Mouse (Mus musculus) embryonic facial prominence, embryonic 13.5 days (tissue): ENCODE results near the gene Tfdp1. TPM values are rescaled to one million over a fixed set of nuclear protein-coding genes. Genes with fewer than 3 reads are reported as not detected.
A peak's percentile ranks its signal among the peaks of the same experiment; 100 is the strongest.
"Not testable (repeated sequence)": the region's sequence is repeated elsewhere in the genome, so short reads cannot be mapped to it uniquely, and the experiment has no call there.

Experiments used
- ATAC-seq: fragments of 200-750 bp; cut with Nextera tagmentation; 2 replicates; pipeline ENCODE4 v1.8.0; 2017; ENCODE audit warnings: low read depth; ENCODE audit not compliant: insufficient number of reproducible peaks, insufficient read depth, low FRiP score, low TSS enrichment
- H3K27ac ChIP-seq: fragments of 300-500 bp; sonication (generic); 2 replicates; pipeline ENCODE4 v1.5.1; 2015; ENCODE audit warnings: moderate library complexity, mild to moderate bottlenecking, inconsistent platforms
- H3K27me3 ChIP-seq: fragments of 300-500 bp; sonication (generic); 2 replicates; pipeline ENCODE4 v1.6.1; 2015; ENCODE audit warnings: mild to moderate bottlenecking, inconsistent platforms
- H3K36me3 ChIP-seq: fragments of 300-500 bp; sonication (generic); 2 replicates; pipeline ENCODE4 v1.6.1; 2015; ENCODE audit warnings: mild to moderate bottlenecking, inconsistent platforms
- H3K4me1 ChIP-seq: fragments of 300-500 bp; sonication (generic); 2 replicates; pipeline ENCODE4 v1.6.1; 2015; ENCODE audit warnings: inconsistent platforms
- H3K4me2 ChIP-seq: fragments of 300-500 bp; sonication (generic); 2 replicates; pipeline ENCODE4 v1.6.1; 2015; ENCODE audit warnings: moderate library complexity, mild to moderate bottlenecking, inconsistent platforms
- H3K4me3 ChIP-seq: fragments of 300-500 bp; sonication (generic); 2 replicates; pipeline ENCODE4 v1.5.1; 2015; ENCODE audit warnings: mild to moderate bottlenecking, inconsistent platforms
- H3K9ac ChIP-seq: fragments of 300-500 bp; sonication (generic); 2 replicates; pipeline ENCODE4 v1.6.1; 2015; ENCODE audit warnings: mild to moderate bottlenecking, inconsistent platforms
- H3K9me3 ChIP-seq: fragments of 300-500 bp; sonication (generic); 2 replicates; pipeline ENCODE4 v1.6.1; 2016; ENCODE audit warnings: inconsistent platforms
- WGBS: fragments of 180-500 bp; shearing (Covaris S2); methylation state at CpG from one replicate; pipeline ENCODE4 v1.1.7; 2015; ENCODE audit warnings: mixed read lengths; 5-methylcytosine and 5-hydroxymethylcytosine counted together
- polyA plus RNA-seq: library from polyadenylated mRNA; unstranded; fragments of >200 nt; fragmentation: Nextera tagmentation; extraction: Ambion mirVana; gene quantifications from 2 replicates; pipeline ENCODE4 v1.2.1, GENCODE M21; 2015

Gene Tfdp1
- polyA plus RNA-seq, 1 experiment from 2014 or later: 166 TPM

GRCm38 (mm10) chr8:13334671-13335070 is 3.9 kb upstream of the Tfdp1 start:
- no peak overlapping the region for H3K9ac ChIP-seq
- no peak for ATAC-seq
- no peak overlapping the region for H3K27ac ChIP-seq
- H3K9me3 ChIP-seq: no peaks in the 10 kb centered on the region
- no peaks in the 10 kb centered on the region for H3K36me3 ChIP-seq
- H3K4me3 ChIP-seq: no peak overlapping the region
- H3K4me1 ChIP-seq: no peaks in the 10 kb centered on the region
- 53% methylated on average over 1 of the region's 1 CpGs for WGBS
- H3K27me3 ChIP-seq: no peaks in the 10 kb centered on the region
- H3K4me2 ChIP-seq: no peak overlapping the region

- Histone ChIP-seq H3K36me3 (peaks cover 20% of the 10 kb centered on the region), H3K4me1 (peaks cover 13% of the 10 kb centered on the region)
- H3K27me3 ChIP-seq, H3K4me3 ChIP-seq, H3K4me2 ChIP-seq, H3K27ac ChIP-seq, ATAC-seq, H3K9me3 ChIP-seq, H3K9ac ChIP-seq: not testable (repeated sequence)
- 89% methylated on average over 6 of the region's 6 CpGs for WGBS
Measured at GRCm38 (mm10) chr8:13337245-13337644, 1.3 kb upstream of the Tfdp1 start.

GRCm38 (mm10) chr8:13337678-13338077 is 873 bp upstream of the Tfdp1 start:
- Histone ChIP-seq H3K4me2 (peak overlapping the region; percentile 79), H3K27me3 (no peaks in the 10 kb centered on the region), H3K27ac (peak overlapping the region; percentile 58; the same call in 1 of the 2 replicates), H3K4me3 (peak overlapping the region; percentile 85), H3K4me1 (peaks cover 13% of the 10 kb centered on the region), H3K36me3 (peaks cover 24% of the 10 kb centered on the region), H3K9ac (peak overlapping the region; percentile 97), H3K9me3 (no peaks in the 10 kb centered on the region)
- ATAC-seq: no peak
- 73% methylated on average over 3 of the region's 3 CpGs for WGBS

GRCm38 (mm10) chr8:13338901-13339645 is 522 bp downstream of the Tfdp1 start:
- H3K27ac ChIP-seq: peak overlapping the region; percentile 80
- H3K4me3 ChIP-seq: peak overlapping the region; percentile 85
- peak; percentile 56 for ATAC-seq
- H3K9ac ChIP-seq: peak overlapping the region; percentile 97
- H3K36me3 ChIP-seq: peaks cover 38% of the 10 kb centered on the region
- WGBS: 0% methylated on average over 59 of the region's 70 CpGs
- H3K4me2 ChIP-seq: peak overlapping the region; percentile 79
- H3K27me3 ChIP-seq: no peaks in the 10 kb centered on the region
- H3K4me1 ChIP-seq: peaks cover 13% of the 10 kb centered on the region
- H3K9me3 ChIP-seq: no peaks in the 10 kb centered on the region

GRCm38 (mm10) chr8:13339646-13339990 is 1.1 kb downstream of the Tfdp1 start:
- Histone ChIP-seq H3K9me3 (no peaks in the 10 kb centered on the region), H3K27me3 (no peaks in the 10 kb centered on the region), H3K36me3 (peaks cover 44% of the 10 kb centered on the region), H3K9ac (peak overlapping the region; percentile 97), H3K4me2 (peak overlapping the region; percentile 79), H3K4me1 (peaks cover 13% of the 10 kb centered on the region), H3K27ac (no peak overlapping the region), H3K4me3 (peak overlapping the region; percentile 85)
- WGBS: 2% methylated on average over 11 of the region's 11 CpGs
- no peak for ATAC-seq

GRCm38 (mm10) chr8:13340650-13341049 is 2.1 kb downstream of the Tfdp1 start:
- Histone ChIP-seq H3K9me3 (no peaks in the 10 kb centered on the region), H3K9ac (peak overlapping the region; percentile 97), H3K4me2 (peak overlapping the region; percentile 79), H3K27ac (no peak overlapping the region), H3K36me3 (peaks cover 54% of the 10 kb centered on the region), H3K4me1 (peaks cover 13% of the 10 kb centered on the region), H3K4me3 (peak overlapping the region; percentile 85; the same call in 1 of the 2 replicates), H3K27me3 (no peaks in the 10 kb centered on the region)
- WGBS: 82% methylated on average over 8 of the region's 8 CpGs
- no peak for ATAC-seq

GRCm38 (mm10) chr8:13342340-13342739 is 3.8 kb downstream of the Tfdp1 start:
- Histone ChIP-seq H3K4me1 (peaks cover 13% of the 10 kb centered on the region), H3K9ac (no peak overlapping the region), H3K36me3 (peaks cover 71% of the 10 kb centered on the region)

GRCm38 (mm10) chr8:13343134-13343533 is 4.6 kb downstream of the Tfdp1 start:
- no peaks in the 10 kb centered on the region for H3K27me3 ChIP-seq
- H3K27ac ChIP-seq: no peak overlapping the region
- ATAC-seq: no peak
- no peaks in the 10 kb centered on the region for H3K9me3 ChIP-seq
- no peak overlapping the region for H3K4me2 ChIP-seq
- H3K36me3 ChIP-seq: peaks cover 79% of the 10 kb centered on the region
- no peak overlapping the region for H3K9ac ChIP-seq
- no peak overlapping the region for H3K4me3 ChIP-seq
- peaks cover 13% of the 10 kb centered on the region for H3K4me1 ChIP-seq
- 94% methylated on average over 4 of the region's 4 CpGs for WGBS

More at GRCm38 (mm10) chr8:13342340-13342739, 3.8 kb downstream of the Tfdp1 start:
- H3K27me3 ChIP-seq: no peaks in the 10 kb centered on the region
- no peaks in the 10 kb centered on the region for H3K9me3 ChIP-seq
- H3K27ac ChIP-seq: no peak overlapping the region
- H3K4me2 ChIP-seq: no peak overlapping the region
- H3K4me3 ChIP-seq: no peak overlapping the region
- 84% methylated on average over 2 of the region's 2 CpGs for whole genome bisulfite sequencing
- ATAC-seq: no peak

- Histone ChIP-seq H3K27ac (no peak overlapping the region), H3K9ac (no peak overlapping the region), H3K36me3 (peaks cover 100% of the 10 kb centered on the region), H3K4me3 (no peak overlapping the region), H3K4me2 (no peak overlapping the region), H3K4me1 (no peaks in the 10 kb centered on the region), H3K9me3 (no peaks in the 10 kb centered on the region), H3K27me3 (no peaks in the 10 kb centered on the region)
- ATAC-seq: no peak
- WGBS: 83% methylated on average over 7 of the region's 7 CpGs
Measured at GRCm38 (mm10) chr8:13350052-13350451, 11.5 kb downstream of the Tfdp1 start.

GRCm38 (mm10) chr8:13351593-13351992 is 13.0 kb downstream of the Tfdp1 start:
- H3K9ac ChIP-seq: no peak overlapping the region
- H3K9me3 ChIP-seq: no peaks in the 10 kb centered on the region
- H3K4me1 ChIP-seq: no peaks in the 10 kb centered on the region
- no peak for ATAC-seq
- H3K4me2 ChIP-seq: no peak overlapping the region
- no peaks in the 10 kb centered on the region for H3K27me3 ChIP-seq
- H3K27ac ChIP-seq: no peak overlapping the region
- WGBS: 82% methylated on average over 5 of the region's 5 CpGs
- H3K4me3 ChIP-seq: no peak overlapping the region
- peaks cover 100% of the 10 kb centered on the region for H3K36me3 ChIP-seq

GRCm38 (mm10) chr8:13352601-13353000 is 14.1 kb downstream of the Tfdp1 start:
- Histone ChIP-seq H3K9me3 (no peaks in the 10 kb centered on the region), H3K4me3 (no peak overlapping the region), H3K27me3 (no peaks in the 10 kb centered on the region), H3K9ac (0 out of 2 replicates have a peak overlapping the region, but pooled peaks have one; percentile 11), H3K4me2 (no peak overlapping the region), H3K27ac (no peak overlapping the region), H3K36me3 (peaks cover 100% of the 10 kb centered on the region), H3K4me1 (no peaks in the 10 kb centered on the region)
- 87% methylated on average over 8 of the region's 8 CpGs for WGBS
- ATAC-seq: no peak

GRCm38 (mm10) chr8:13353155-13353833 is 14.7 kb downstream of the Tfdp1 start:
- Histone ChIP-seq H3K9me3 (no peaks in the 10 kb centered on the region), H3K36me3 (peaks cover 100% of the 10 kb centered on the region), H3K27ac (no peak overlapping the region), H3K4me3 (no peak overlapping the region), H3K27me3 (no peaks in the 10 kb centered on the region), H3K9ac (0 out of 2 replicates have a peak overlapping the region, but pooled peaks have one; percentile 11), H3K4me2 (no peak overlapping the region), H3K4me1 (no peaks in the 10 kb centered on the region)
- no peak for ATAC-seq
- 84% methylated on average over 9 of the region's 9 CpGs for WGBS
